Mouse (Mus musculus) embryonic facial prominence, embryonic 13.5 days (tissue): ENCODE results near the gene Met. TPM values are rescaled to one million over a fixed set of nuclear protein-coding genes. Genes with fewer than 3 reads are reported as not detected.
A peak's percentile ranks its signal among the peaks of the same experiment; 100 is the strongest.

ENCODE experiments used
- ATAC-seq: fragments of 200-750 bp; cut with Nextera tagmentation; 2 replicates; pipeline ENCODE4 v1.8.0; 2017; ENCODE audit warnings: low read depth; ENCODE audit not compliant: insufficient number of reproducible peaks, insufficient read depth, low FRiP score, low TSS enrichment
- H3K27ac ChIP-seq: fragments of 300-500 bp; sonication (generic); 2 replicates; pipeline ENCODE4 v1.5.1; 2015; ENCODE audit warnings: moderate library complexity, mild to moderate bottlenecking, inconsistent platforms
- H3K27me3 ChIP-seq: fragments of 300-500 bp; sonication (generic); 2 replicates; pipeline ENCODE4 v1.6.1; 2015; ENCODE audit warnings: mild to moderate bottlenecking, inconsistent platforms
- H3K36me3 ChIP-seq: fragments of 300-500 bp; sonication (generic); 2 replicates; pipeline ENCODE4 v1.6.1; 2015; ENCODE audit warnings: mild to moderate bottlenecking, inconsistent platforms
- H3K4me1 ChIP-seq: fragments of 300-500 bp; sonication (generic); 2 replicates; pipeline ENCODE4 v1.6.1; 2015; ENCODE audit warnings: inconsistent platforms
- H3K4me2 ChIP-seq: fragments of 300-500 bp; sonication (generic); 2 replicates; pipeline ENCODE4 v1.6.1; 2015; ENCODE audit warnings: moderate library complexity, mild to moderate bottlenecking, inconsistent platforms
- H3K4me3 ChIP-seq: fragments of 300-500 bp; sonication (generic); 2 replicates; pipeline ENCODE4 v1.5.1; 2015; ENCODE audit warnings: mild to moderate bottlenecking, inconsistent platforms
- H3K9ac ChIP-seq: fragments of 300-500 bp; sonication (generic); 2 replicates; pipeline ENCODE4 v1.6.1; 2015; ENCODE audit warnings: mild to moderate bottlenecking, inconsistent platforms
- H3K9me3 ChIP-seq: fragments of 300-500 bp; sonication (generic); 2 replicates; pipeline ENCODE4 v1.6.1; 2016; ENCODE audit warnings: inconsistent platforms
- WGBS: fragments of 180-500 bp; shearing (Covaris S2); methylation state at CpG from one replicate; pipeline ENCODE4 v1.1.7; 2015; ENCODE audit warnings: mixed read lengths; 5-methylcytosine and 5-hydroxymethylcytosine counted together
- polyA plus RNA-seq: library from polyadenylated mRNA; unstranded; fragments of >200 nt; fragmentation: Nextera tagmentation; extraction: Ambion mirVana; gene quantifications from 2 replicates; pipeline ENCODE4 v1.2.1, GENCODE M21; 2015

Met gene
- polyA plus RNA-seq, result 3.3 and 4.0 TPM in 2 replicates

GRCm38 (mm10) chr6:17463434-17464280, at the start of gene Met:
TSS of gene Met (plus strand) at chr6:17463800.
- peaks cover 36% of the 10 kb centered on the region for H3K27me3 ChIP-seq
- ATAC-seq, result peak; percentile 82

GRCm38 (mm10) chr6:17418226-17418625, 45.4 kb upstream of the Met start:
- no peaks in the 10 kb centered on the region for H3K27me3 ChIP-seq
- WGBS, result 49% methylated on average over 7 of the region's 7 CpGs
- no peak overlapping the region for H3K4me2 ChIP-seq
- 0 out of 2 replicates have a peak, but pooled peaks cover 4% of the 10 kb centered on the region for H3K4me1 ChIP-seq
- H3K36me3 ChIP-seq, result no peaks in the 10 kb centered on the region
- no peak overlapping the region for H3K27ac ChIP-seq
- H3K4me3 ChIP-seq, result no peak overlapping the region
- no peaks in the 10 kb centered on the region for H3K9me3 ChIP-seq
- no peak for ATAC-seq
- H3K9ac ChIP-seq, result no peak overlapping the region

More at GRCm38 (mm10) chr6:17463434-17464280, at the start of gene Met:
- H3K4me1 ChIP-seq, result no peaks in the 10 kb centered on the region
- no peak within 1 kb of the TSS for H3K27ac ChIP-seq
- peak within 1 kb of the TSS; percentile 75 for H3K9ac ChIP-seq
- H3K4me3 ChIP-seq, result peak within 1 kb of the TSS; percentile 74
- no peaks in the 10 kb centered on the region for H3K9me3 ChIP-seq
- no peaks in the 10 kb centered on the region for H3K36me3 ChIP-seq
- peak within 1 kb of the TSS; percentile 94 for H3K4me2 ChIP-seq
- under 1% methylated on average over 75 of the region's 78 CpGs for whole genome bisulfite sequencing

- WGBS, result 87% methylated on average over 1 of the region's 1 CpGs
- Histone ChIP-seq H3K4me3 (no peak overlapping the region), H3K4me2 (no peak overlapping the region), H3K9ac (no peak overlapping the region), H3K27ac (no peak overlapping the region), H3K9me3 (no peaks in the 10 kb centered on the region), H3K4me1 (0 out of 2 replicates have a peak, but pooled peaks cover 4% of the 10 kb centered on the region), H3K36me3 (no peaks in the 10 kb centered on the region), H3K27me3 (no peaks in the 10 kb centered on the region)
- ATAC-seq, result no peak
These were observed 41.2 kb upstream of the Met start for GRCm38 (mm10) chr6:17422432-17422831.

DNA sequence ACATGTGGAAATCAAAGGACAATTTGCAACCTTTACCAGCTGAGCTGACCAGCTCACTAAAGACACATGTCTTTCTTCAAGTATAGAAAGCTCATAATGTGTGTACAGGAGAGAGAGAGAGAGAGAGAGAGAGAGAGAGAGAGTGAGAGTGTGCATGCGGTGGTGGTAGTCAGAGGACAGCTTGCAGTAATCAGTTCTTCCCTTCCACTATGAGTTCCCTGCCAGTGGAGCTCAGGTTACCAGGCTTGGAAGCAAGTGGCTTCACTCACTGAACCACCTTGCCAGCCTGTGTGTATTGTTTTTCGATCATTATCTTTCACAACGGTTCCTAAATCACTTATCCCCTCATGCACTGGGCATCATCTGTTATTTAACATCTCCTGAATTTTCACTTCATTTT, 34.6 kb upstream of the Met start:
- H3K4me1 ChIP-seq, result no peaks in the 10 kb centered on the region
- WGBS, result 34% methylated on average over 3 of the region's 3 CpGs
- H3K27me3 ChIP-seq, result no peaks in the 10 kb centered on the region
- no peak overlapping the region for H3K4me2 ChIP-seq
- no peaks in the 10 kb centered on the region for H3K36me3 ChIP-seq
- no peak for ATAC-seq
- no peak overlapping the region for H3K9ac ChIP-seq
- H3K4me3 ChIP-seq, result no peak overlapping the region
- H3K9me3 ChIP-seq, result no peaks in the 10 kb centered on the region
- H3K27ac ChIP-seq, result no peak overlapping the region

DNA sequence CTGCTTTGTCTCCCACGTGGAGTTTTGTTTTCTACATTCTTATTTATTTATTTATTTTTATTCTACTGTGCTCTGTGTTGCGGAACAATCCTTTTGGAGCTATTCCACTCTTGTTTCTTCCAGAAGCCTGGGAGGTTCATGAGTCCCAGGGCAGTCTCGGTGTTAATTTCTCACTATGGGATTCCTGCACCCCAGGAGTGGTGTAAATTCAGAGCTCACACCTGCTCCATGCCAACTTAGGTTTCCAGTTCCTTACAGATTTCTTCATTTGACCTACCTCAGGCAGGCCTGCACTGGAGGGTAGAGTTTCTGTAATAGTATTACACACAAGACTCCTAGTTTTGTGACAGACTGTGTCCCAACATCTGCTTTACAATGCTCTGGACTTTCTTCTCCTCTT, 34.0 kb upstream of the Met start:
- 60% methylated on average over 3 of the region's 3 CpGs for WGBS
- ATAC-seq, result no peak

GRCm38 (mm10) chr6:17443311-17443710, 20.3 kb upstream of the Met start:
- WGBS, result 83% methylated on average over 4 of the region's 4 CpGs
- Histone ChIP-seq H3K27me3 (no peaks in the 10 kb centered on the region), H3K27ac (no peak overlapping the region)

More for the DNA sequence above, 34.0 kb upstream of the Met start:
- no peaks in the 10 kb centered on the region for H3K27me3 ChIP-seq
- H3K27ac ChIP-seq, result no peak overlapping the region
- H3K4me1 ChIP-seq, result no peaks in the 10 kb centered on the region
- no peak overlapping the region for H3K4me2 ChIP-seq
- no peak overlapping the region for H3K9ac ChIP-seq
- no peaks in the 10 kb centered on the region for H3K36me3 ChIP-seq
- no peak overlapping the region for H3K4me3 ChIP-seq
- no peaks in the 10 kb centered on the region for H3K9me3 ChIP-seq

DNA sequence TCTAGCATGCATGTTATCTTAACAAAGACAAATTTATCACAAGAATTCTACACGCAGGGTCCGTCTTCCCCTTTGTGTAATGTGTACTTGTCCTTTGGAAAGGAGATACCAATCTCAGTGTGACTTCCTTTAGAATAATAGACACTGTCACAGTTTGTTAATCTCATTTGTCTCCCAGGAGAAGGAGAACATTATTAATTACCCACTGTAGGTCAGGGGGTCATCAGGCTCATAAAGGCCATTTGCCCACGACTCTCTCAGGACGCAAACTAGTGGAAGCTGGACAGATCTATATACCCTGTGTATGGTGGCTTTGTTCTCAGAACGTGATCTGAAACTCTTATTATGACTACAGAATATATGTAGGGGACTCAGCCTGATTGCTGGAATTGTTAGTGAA, 12.3 kb upstream of the Met start:
- no peak for ATAC-seq

More at GRCm38 (mm10) chr6:17443311-17443710, 20.3 kb upstream of the Met start:
- H3K4me3 ChIP-seq, result no peak overlapping the region
- H3K9ac ChIP-seq, result no peak overlapping the region
- H3K9me3 ChIP-seq, result no peaks in the 10 kb centered on the region
- ATAC-seq, result no peak
- no peaks in the 10 kb centered on the region for H3K36me3 ChIP-seq
- no peaks in the 10 kb centered on the region for H3K4me1 ChIP-seq
- no peak overlapping the region for H3K4me2 ChIP-seq

GRCm38 (mm10) chr6:17455116-17455515, 8.5 kb upstream of the Met start:
- H3K4me1 ChIP-seq, result no peaks in the 10 kb centered on the region
- no peaks in the 10 kb centered on the region for H3K36me3 ChIP-seq
- H3K27me3 ChIP-seq, result 0 out of 2 replicates have a peak, but pooled peaks cover 3% of the 10 kb centered on the region
- no peak overlapping the region for H3K9ac ChIP-seq
- no peaks in the 10 kb centered on the region for H3K9me3 ChIP-seq
- no peak overlapping the region for H3K4me3 ChIP-seq
- WGBS, result 87% methylated on average over 1 of the region's 1 CpGs
- no peak overlapping the region for H3K27ac ChIP-seq
- no peak for ATAC-seq
- no peak overlapping the region for H3K4me2 ChIP-seq

More for the DNA sequence above, 12.3 kb upstream of the Met start:
- Histone ChIP-seq H3K27ac (no peak overlapping the region), H3K4me2 (no peak overlapping the region), H3K4me3 (no peak overlapping the region), H3K36me3 (no peaks in the 10 kb centered on the region), H3K9me3 (no peaks in the 10 kb centered on the region), H3K9ac (no peak overlapping the region), H3K4me1 (no peaks in the 10 kb centered on the region), H3K27me3 (no peaks in the 10 kb centered on the region)
- WGBS, result 33% methylated on average over 5 of the region's 5 CpGs

- Histone ChIP-seq H3K9ac (no peak overlapping the region), H3K9me3 (no peaks in the 10 kb centered on the region), H3K4me1 (no peaks in the 10 kb centered on the region), H3K36me3 (no peaks in the 10 kb centered on the region), H3K27me3 (peaks cover 20% of the 10 kb centered on the region), H3K4me2 (no peak overlapping the region), H3K4me3 (no peak overlapping the region), H3K27ac (no peak overlapping the region)
- 49% methylated on average over 6 of the region's 6 CpGs for WGBS
- no peak for ATAC-seq
These were observed 4.0 kb upstream of the Met start for GRCm38 (mm10) chr6:17459561-17459960.

DNA sequence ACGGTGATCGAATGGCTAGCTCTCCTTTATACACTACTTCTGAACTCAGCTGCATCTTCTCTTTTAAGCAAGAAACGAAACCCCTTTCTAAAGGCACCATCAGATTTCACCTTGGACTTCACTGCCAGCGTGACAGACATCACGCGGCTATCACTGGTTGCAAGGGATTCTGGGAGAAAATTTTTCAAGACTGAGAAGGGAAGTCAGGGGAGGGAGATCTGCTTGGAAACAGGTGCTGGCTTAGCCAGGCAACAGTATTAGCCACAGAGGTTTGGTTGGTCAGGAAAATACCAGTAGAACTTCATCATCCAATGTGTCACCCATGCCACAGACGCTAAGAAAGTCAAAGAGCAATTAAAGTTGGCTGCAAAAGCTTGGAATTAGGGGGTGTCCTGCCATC, 2.2 kb upstream of the Met start:
- Histone ChIP-seq H3K4me3 (no peak overlapping the region), H3K9me3 (no peaks in the 10 kb centered on the region), H3K9ac (no peak overlapping the region), H3K27ac (no peak overlapping the region), H3K4me2 (no peak overlapping the region), H3K4me1 (no peaks in the 10 kb centered on the region), H3K27me3 (peaks cover 35% of the 10 kb centered on the region), H3K36me3 (no peaks in the 10 kb centered on the region)
- 75% methylated on average over 7 of the region's 7 CpGs for WGBS
- ATAC-seq, result no peak

- H3K4me3 ChIP-seq, result peak overlapping the region; percentile 74
- peaks cover 35% of the 10 kb centered on the region for H3K27me3 ChIP-seq
- no peaks in the 10 kb centered on the region for H3K36me3 ChIP-seq
- ATAC-seq, result no peak; the same call in 1 of the 2 replicates
- no peak overlapping the region for H3K27ac ChIP-seq
- H3K4me1 ChIP-seq, result no peaks in the 10 kb centered on the region
- peak overlapping the region; percentile 94 for H3K4me2 ChIP-seq
- peak overlapping the region; percentile 75 for H3K9ac ChIP-seq
- H3K9me3 ChIP-seq, result no peaks in the 10 kb centered on the region
- 12% methylated on average over 15 of the region's 15 CpGs for WGBS
These were observed 853 bp downstream of the Met start for GRCm38 (mm10) chr6:17464281-17465025.
